Comparison of ENCODE assay signal across 8 mouse cellular contexts in the genomic region with DNA sequence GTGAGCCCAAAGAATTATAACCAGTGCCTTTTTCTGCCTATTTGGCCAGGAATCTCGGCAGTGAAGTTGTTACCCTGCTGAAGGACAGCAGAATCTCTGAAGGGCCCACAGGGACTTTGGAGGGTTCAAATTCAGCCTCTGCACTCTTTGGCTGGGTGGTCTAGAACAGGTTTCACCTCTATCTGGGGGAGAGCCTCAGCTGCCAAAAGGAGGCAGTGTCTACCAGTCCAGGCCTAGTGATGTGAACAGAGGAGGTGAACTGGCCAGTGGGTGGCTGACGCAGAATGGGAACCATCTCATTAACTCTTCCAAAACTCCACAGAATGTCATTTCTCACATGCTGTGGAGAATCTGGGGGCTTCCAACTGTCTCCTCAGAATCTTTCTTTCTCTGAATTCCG. TPM values are rescaled to one million over a fixed set of nuclear protein-coding genes. Genes with fewer than 3 reads are reported as not detected.
DNase-seq lines count a peak whose midpoint lies in the region; ATAC-seq and TF ChIP-seq lines count a peak whose summit lies in the region.

No protein-coding gene starts in this region.

- peak overlapping the region; percentile 82; the same call in 1 of the 2 replicates for H3K27ac ChIP-seq in heart, embryonic 12.5 days (ENCODE audit: poor library complexity, severe bottlenecking)
- no peak overlapping the region for H3K27ac ChIP-seq in ES-E14 (ENCODE audit: insufficient read depth, low read depth, low read length, poor library complexity, severe bottlenecking)
- H3K27ac ChIP-seq in heart, embryonic 16.5 days (ENCODE audit: low read length), result peak overlapping the region; percentile 86
- 0 out of 2 replicates have a peak overlapping the region, but pooled peaks have one; percentile 7 for H3K27ac ChIP-seq in liver, embryonic 15.5 days (replicated peaks)

- peak overlapping the region; percentile 83 for H3K4me3 ChIP-seq in heart, embryonic 12.5 days
- peak overlapping the region; percentile 74 to 84; a peak in 3 of 4 replicates for H3K4me3 ChIP-seq in ES-E14 (ENCODE audit: insufficient read depth in 1 of 2, low read depth in 1 of 2, low read length in 2 of 2, poor library complexity in 1 of 2, severe bottlenecking in 1 of 2)
- peak overlapping the region; percentile 72 for H3K4me3 ChIP-seq in heart, embryonic 16.5 days (ENCODE audit: low read length)
- H3K4me3 ChIP-seq in liver, embryonic 15.5 days (replicated peaks), result peak overlapping the region; percentile 73

- H3K9me3 ChIP-seq in heart, embryonic 12.5 days (replicated peaks), result no peaks in the 10 kb centered on the region
- H3K9me3 ChIP-seq in ES-E14 (ENCODE audit: control insufficient read depth, insufficient read depth, low read depth, low read length), result no peaks in the 10 kb centered on the region
- no peaks in the 10 kb centered on the region for H3K9me3 ChIP-seq in heart, embryonic 16.5 days (replicated peaks; ENCODE audit: control insufficient read depth, low read length)
- no peaks in the 10 kb centered on the region for H3K9me3 ChIP-seq in liver, embryonic 15.5 days (replicated peaks)

- H3K27me3 ChIP-seq in heart, embryonic 12.5 days (replicated peaks), result no peaks in the 10 kb centered on the region
- H3K27me3 ChIP-seq in heart, embryonic 16.5 days (ENCODE audit: control insufficient read depth, insufficient read depth, low read length), result no peaks in the 10 kb centered on the region
- H3K27me3 ChIP-seq in liver, embryonic 15.5 days, result peaks cover 28% of the 10 kb centered on the region

- in situ Hi-C loops in ES-E14 (cut with MboI; ENCODE audit: low sequenced_read_pairs in 2 of 2, unreplicated experiment in 2 of 2), result no loop called here

- DNase-seq in heart, postnatal 4 days, result no peak
- no peak for DNase-seq in ES-E14 (ENCODE audit: low read depth, low spot score)
- no peak for DNase-seq in embryo, embryonic 9.5 days (ENCODE audit: extremely low spot score)
- no peak for DNase-seq in right cerebral cortex, postnatal 36 days (ENCODE audit: low spot score in 2 of 2)
- no peak for DNase-seq in gastrocnemius, adult 18-20 months (ENCODE audit: low spot score)

- 28% methylated on average over 3 of the region's 3 CpGs for WGBS in heart, embryonic 12.5 days
- WGBS in heart, embryonic 16.5 days, result 25% methylated on average over 3 of the region's 3 CpGs
- 36% methylated on average over 3 of the region's 3 CpGs for WGBS in liver, embryonic 15.5 days (ENCODE audit: insufficient replicate concordance)

- H3K9ac ChIP-seq in heart, embryonic 12.5 days, result peak overlapping the region; percentile 94; the same call in 1 of the 2 replicates
- H3K9ac ChIP-seq in ES-E14 (ENCODE audit: insufficient read depth, low read depth, low read length, poor library complexity, severe bottlenecking), result no peak overlapping the region
- peak overlapping the region; percentile 90 for H3K9ac ChIP-seq in heart, embryonic 16.5 days (ENCODE audit: low read length)
- H3K9ac ChIP-seq in liver, embryonic 15.5 days, result no peak overlapping the region; the same call in 1 of the 2 replicates

- H3K4me1 ChIP-seq in heart, embryonic 12.5 days (replicated peaks), result peaks cover 45% of the 10 kb centered on the region
- H3K4me1 ChIP-seq in ES-E14 (ENCODE audit: control insufficient read depth in 2 of 2, insufficient read depth in 2 of 2, low read length in 2 of 2, poor library complexity in 1 of 2), result peaks cover 1 to 22% of the 10 kb centered on the region in 2 experiments
- H3K4me1 ChIP-seq in heart, embryonic 16.5 days (ENCODE audit: control insufficient read depth, insufficient read depth, low read length), result peaks cover 17% of the 10 kb centered on the region
- H3K4me1 ChIP-seq in liver, embryonic 15.5 days (replicated peaks), result peaks cover 40% of the 10 kb centered on the region

- ATAC-seq in heart, embryonic 12.5 days (ENCODE audit: insufficient number of reproducible peaks, low FRiP score), result no peak
- no peak for ATAC-seq in heart, embryonic 16.5 days (replicated peaks; ENCODE audit: extremely low read depth, insufficient read depth, low FRiP score)
- ATAC-seq in liver, embryonic 15.5 days (ENCODE audit: insufficient read depth), result no peak

- peak overlapping the region; percentile 94 for H3K4me2 ChIP-seq in heart, embryonic 12.5 days
- H3K4me2 ChIP-seq in heart, embryonic 16.5 days (ENCODE audit: low read depth, low read length), result peak overlapping the region; percentile 88
- H3K4me2 ChIP-seq in liver, embryonic 15.5 days, result peak overlapping the region; percentile 96

- H3K36me3 ChIP-seq in heart, embryonic 12.5 days, result peaks cover 18% of the 10 kb centered on the region
- H3K36me3 ChIP-seq in ES-E14 (ENCODE audit: control insufficient read depth, insufficient read depth, low read length, poor library complexity, severe bottlenecking), result no peaks in the 10 kb centered on the region
- peaks cover 5% of the 10 kb centered on the region; the same call in 1 of the 2 replicates for H3K36me3 ChIP-seq in heart, embryonic 16.5 days (ENCODE audit: control insufficient read depth, insufficient read depth)
- H3K36me3 ChIP-seq in liver, embryonic 15.5 days (replicated peaks), result 0 out of 2 replicates have a peak, but pooled peaks cover 4% of the 10 kb centered on the region

TF ChIP-seq in ES-E14, 5 proteins besides CTCF, POLR2A, EP300 and RAD21:
- 0 out of 2 replicates have a peak, but pooled peaks have one; percentile 1 for TF ChIP-seq ZC3H11A (IDR thresholded peaks at IDR 0.05; ENCODE audit: borderline replicate concordance, low read depth, low read length)
- TF ChIP-seq MAFK (IDR thresholded peaks at IDR 0.05; ENCODE audit: insufficient read depth, low read depth, low read length), result no peak
- no peak for TF ChIP-seq CHD2 (IDR thresholded peaks at IDR 0.05; ENCODE audit: low read depth, low read length)

RNA-seq across cellular contexts. Expression of a gene that starts 0.7 kb away (rescaled TPM):
- polyA plus RNA-seq in heart, embryonic 12.5 days (2016; fragmentation: Nextera tagmentation; extraction: Ambion mirVana), result 21.4 and 23.8 TPM in 2 replicates
- total RNA-seq in heart, postnatal 4 days (2021), result 10 to 100 TPM; 52.9 to 59.1 TPM
- 15.1 and 16.5 TPM in 2 replicates for total RNA-seq in ES-E14 (2012; rRNA removed)
- polyA plus RNA-seq in heart, embryonic 16.5 days (2015; fragmentation: Nextera tagmentation; extraction: Ambion mirVana), result 20.3 and 23.7 TPM in 2 replicates
- polyA plus RNA-seq in liver, embryonic 15.5 days (2015; fragmentation: Nextera tagmentation; extraction: Ambion mirVana), result 5.1 and 6.1 TPM in 2 replicates
- 10 to 100 TPM in 1 of 2 experiments, 1 to 10 TPM in 1; 9.2 to 11.9 TPM for total RNA-seq in gastrocnemius, adult 18-20 months (2021)

RNA-seq across cellular contexts. Expression of a gene that starts 9.6 kb away (rescaled TPM):
- 37.4 and 40.4 TPM in 2 replicates for polyA plus RNA-seq in heart, embryonic 12.5 days (2016; fragmentation: Nextera tagmentation; extraction: Ambion mirVana)
- 10 to 100 TPM; 41.6 to 43.0 TPM for total RNA-seq in heart, postnatal 4 days (2021)
- total RNA-seq in ES-E14 (2012; rRNA removed), result 111 and 156 TPM in 2 replicates
- polyA plus RNA-seq in heart, embryonic 16.5 days (2015; fragmentation: Nextera tagmentation; extraction: Ambion mirVana), result 29.9 and 31.6 TPM in 2 replicates
- 10.4 and 11.5 TPM in 2 replicates for polyA plus RNA-seq in liver, embryonic 15.5 days (2015; fragmentation: Nextera tagmentation; extraction: Ambion mirVana)
- total RNA-seq in gastrocnemius, adult 18-20 months (2021), result 10 to 100 TPM; 21.7 to 23.4 TPM

Comparison
In these comparisons a context has a peak if more than half of its experiments do, and no peak if none do; other contexts are left out.
1. H3K9ac ChIP-seq: peak in heart, embryonic 12.5 days (single experiment) and heart, embryonic 16.5 days (single experiment); none in ES-E14 (single experiment) and liver, embryonic 15.5 days (single experiment).
2. Peak in every context shown above with its lines, with median percentiles within 50 percentile points of each other: H3K4me2 ChIP-seq and H3K4me3 ChIP-seq.